Mouse (Mus musculus) liver, embryonic 14.5 days (tissue): ENCODE measurements at regions not wholly inside any gene's neighbourhood (a gene's known extent, or its start where the extent isn't known, plus 50 kb on each side); places are given as distances from the start of the nearest gene placed in this dataset.

ENCODE experiments used
- CTCF ChIP-seq: IDR thresholded peaks from 2 replicates; pipeline ENCODE4 v1.5.1; 2016; ENCODE audit warnings: antibody characterized with exemption, low read depth, control low read depth
- EP300 ChIP-seq: IDR thresholded peaks from 2 replicates; pipeline ENCODE4 v1.6.1; 2016; ENCODE audit warnings: antibody characterized with exemption, low read depth

DNA sequence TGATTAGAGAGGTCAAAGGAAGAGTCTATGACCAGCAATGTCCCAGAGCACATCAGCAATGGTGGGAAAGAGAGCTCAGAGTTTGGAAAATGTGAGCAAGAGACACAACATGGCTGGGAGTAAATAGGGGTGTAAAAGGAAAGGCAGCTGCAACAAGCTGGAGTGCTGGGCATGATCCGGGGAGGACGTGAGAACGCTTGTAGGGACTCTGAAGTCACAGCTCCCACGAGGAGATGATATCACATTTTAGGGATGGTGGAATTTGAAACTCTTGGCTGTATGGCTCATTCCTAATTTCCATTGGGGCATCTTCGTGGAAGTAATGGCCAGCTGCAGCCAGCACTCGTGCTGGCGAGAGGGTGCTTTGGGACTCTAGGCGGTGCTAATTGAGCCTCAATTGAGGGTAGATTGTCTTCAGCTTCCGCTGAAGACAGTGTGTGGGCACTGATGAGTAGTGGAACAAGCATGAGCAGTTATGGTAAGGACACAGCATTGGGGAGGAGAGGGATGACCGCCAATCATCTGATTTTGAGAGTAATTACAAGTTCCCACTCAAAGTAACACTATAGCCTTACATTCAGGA lies 231.1 kb upstream of the Adcy2 start:
- TF ChIP-seq CTCF, result no peak
- no peak for TF ChIP-seq EP300
